Mouse (Mus musculus): ENCODE measurements at regions not wholly inside any gene's neighbourhood (a gene's known extent, or its start where the extent isn't known, plus 50 kb on each side); places are given as distances from the start of the nearest gene placed in this dataset.

DNA sequence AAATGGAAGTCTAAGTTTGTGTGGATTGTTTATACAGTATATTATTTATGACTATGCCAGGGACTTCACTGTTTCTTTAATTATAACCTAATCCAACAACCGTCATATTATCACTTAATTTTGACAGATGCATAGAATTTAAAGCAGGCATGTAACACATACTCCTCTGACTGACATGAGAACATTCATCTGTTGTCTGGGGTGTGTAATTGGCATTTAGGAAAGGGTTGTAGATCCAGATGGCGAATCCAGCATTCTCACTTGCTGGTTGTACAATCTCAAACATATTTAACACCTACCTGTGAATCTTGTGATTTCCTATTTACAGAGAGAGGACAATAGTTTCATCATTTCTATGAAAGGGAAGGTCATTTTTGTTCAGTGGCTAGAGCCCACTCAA lies 50.8 kb upstream of the App start:
- TF ChIP-seq CTCF (IDR thresholded peaks at IDR 0.05; ENCODE audit: control insufficient read depth, insufficient read depth, insufficient read length): no peak
- TF ChIP-seq USF1 (IDR thresholded peaks at IDR 0.05; ENCODE audit: low read depth): no peak
- TF ChIP-seq CEBPB (IDR thresholded peaks at IDR 0.05; ENCODE audit: low read depth): no peak
- no peak for TF ChIP-seq MAX (IDR thresholded peaks at IDR 0.05)

Data from C2C12 (cell line).